Mouse (Mus musculus) megakaryocyte progenitor cell, adult 5-6 weeks (primary cell): ENCODE results near the gene C1qtnf5. TPM values are rescaled to one million over a fixed set of nuclear protein-coding genes. Genes with fewer than 3 reads are reported as not detected.

ENCODE experiments used
- ATAC-seq: replicated peaks from 2 replicates; pipeline ENCODE4 v1.8.0; 2016; ENCODE audit warnings: mild to moderate bottlenecking, moderate TSS enrichment, inconsistent platforms; ENCODE audit not compliant: poor library complexity
- total RNA-seq, 2 experiments: library from RNA; stranded (forward) in 1 of 2; stranded (reverse) in 1 of 2; fragments of 157-497, 149-512 nt in 1 of 2; fragments of 200-1000 nt in 1 of 2; gene quantifications; 2 replicates each; pipeline versions ENCODE4 v1.2.3 to v1.2.4; 2015 to 2017

The C1qtnf5 gene
- total RNA-seq, 2 experiments from 2014 or later = not detected

- ATAC-seq = peak; percentile 34
Observed at GRCm38 (mm10) chr9:44078955-44079756, 27.9 kb upstream of the C1qtnf5 start.

GRCm38 (mm10) chr9:44079997-44080780, 26.9 kb upstream of the C1qtnf5 start:
- no peak for ATAC-seq

- 0 out of 2 replicates have a peak, but pooled peaks have one; percentile 11 for ATAC-seq
Observed at GRCm38 (mm10) chr9:44080953-44081352, 26.1 kb upstream of the C1qtnf5 start.

- no peak for ATAC-seq
Observed at GRCm38 (mm10) chr9:44081581-44081980, 25.5 kb upstream of the C1qtnf5 start.

- no peak for ATAC-seq
Observed at GRCm38 (mm10) chr9:44082266-44082665, 24.8 kb upstream of the C1qtnf5 start.

GRCm38 (mm10) chr9:44083392-44084121, 23.5 kb upstream of the C1qtnf5 start:
- ATAC-seq = no peak

- ATAC-seq = no peak
Observed at GRCm38 (mm10) chr9:44084236-44084635, 22.8 kb upstream of the C1qtnf5 start.

GRCm38 (mm10) chr9:44084659-44085229, 22.3 kb upstream of the C1qtnf5 start:
- ATAC-seq = peak; percentile 48

GRCm38 (mm10) chr9:44085276-44085675, 21.8 kb upstream of the C1qtnf5 start:
- ATAC-seq = no peak

- ATAC-seq = no peak
Observed at GRCm38 (mm10) chr9:44085741-44086665, 21.0 kb upstream of the C1qtnf5 start.

- no peak for ATAC-seq
Observed at GRCm38 (mm10) chr9:44086960-44087359, 20.1 kb upstream of the C1qtnf5 start.

- ATAC-seq = 0 out of 2 replicates have a peak, but pooled peaks have one; percentile 10
Observed at GRCm38 (mm10) chr9:44087761-44088455, 19.1 kb upstream of the C1qtnf5 start.

GRCm38 (mm10) chr9:44088877-44089608, 18.0 kb upstream of the C1qtnf5 start:
- ATAC-seq = peak; percentile 62

- peak; percentile 74 for ATAC-seq
Observed at GRCm38 (mm10) chr9:44093612-44094503, 13.2 kb upstream of the C1qtnf5 start.

- peak; percentile 83 for ATAC-seq
Observed at GRCm38 (mm10) chr9:44094737-44095136, 12.3 kb upstream of the C1qtnf5 start.

- no peak for ATAC-seq
Observed at GRCm38 (mm10) chr9:44095781-44096180, 11.3 kb upstream of the C1qtnf5 start.

GRCm38 (mm10) chr9:44096536-44096935, 10.5 kb upstream of the C1qtnf5 start:
- no peak for ATAC-seq
